Mouse (Mus musculus) G1E (cell line): ENCODE data around the gene Car9.

Source experiments
- CTCF ChIP-seq: IDR thresholded peaks from 2 replicates; pipeline ENCODE4 v1.5.1; 2012; ENCODE audit warnings: low read depth, low read length, inconsistent platforms, mixed read lengths
- GATA1 ChIP-seq: IDR thresholded peaks from 2 replicates; pipeline ENCODE4 v1.6.1; 2012; ENCODE audit warnings: borderline replicate concordance, low read length, inconsistent platforms, mixed read lengths
- GATA2 ChIP-seq: IDR thresholded peaks from 2 replicates; pipeline ENCODE4 v1.6.1; 2012; ENCODE audit warnings: low read depth, low read length, inconsistent platforms, borderline replicate concordance
- POLR2AphosphoS5 ChIP-seq: IDR thresholded peaks from 2 replicates; pipeline ENCODE4 v1.6.1; 2012; ENCODE audit warnings: low read depth, low read length, inconsistent platforms; ENCODE audit not compliant: insufficient replicate concordance
- TAL1 ChIP-seq: conservative IDR thresholded peaks from 2 replicates; pipeline ENCODE4 v1.6.1; 2012; ENCODE audit warnings: low read depth, low read length, inconsistent platforms, mixed read lengths

DNA sequence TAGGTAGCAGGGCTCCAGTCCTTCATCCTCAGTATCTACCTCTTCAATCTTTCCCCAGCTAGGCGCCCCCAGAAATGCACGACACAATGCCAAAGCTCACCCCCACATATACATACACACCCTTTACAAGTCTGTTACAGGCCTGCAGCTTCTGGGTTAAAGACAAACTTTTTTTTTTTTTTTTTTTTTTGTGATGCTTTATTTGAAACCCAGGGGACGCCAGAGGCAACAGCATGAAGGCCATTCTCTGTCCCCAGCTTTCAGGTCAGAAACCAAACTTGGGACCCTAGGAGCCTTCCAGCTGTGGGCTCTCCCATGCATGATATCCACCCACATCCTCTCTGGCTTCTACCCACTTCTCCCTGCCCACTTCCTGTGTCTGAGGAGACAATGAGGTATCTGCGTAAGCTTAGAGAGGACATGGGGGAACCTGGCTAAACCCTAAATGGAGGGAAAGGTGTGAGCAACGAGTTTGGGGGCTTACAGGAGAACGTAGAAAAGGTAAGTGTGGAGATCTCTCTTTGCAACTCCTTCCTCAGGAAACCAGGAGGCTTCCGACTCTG lies 24.8 kb upstream of the Car9 start:
- TF ChIP-seq TAL1 (no peak), CTCF (no peak), POLR2AphosphoS5 (no peak), GATA1 (no peak), GATA2 (no peak)
